17 mouse cellular contexts compared by ENCODE assay signal in the genomic region with DNA sequence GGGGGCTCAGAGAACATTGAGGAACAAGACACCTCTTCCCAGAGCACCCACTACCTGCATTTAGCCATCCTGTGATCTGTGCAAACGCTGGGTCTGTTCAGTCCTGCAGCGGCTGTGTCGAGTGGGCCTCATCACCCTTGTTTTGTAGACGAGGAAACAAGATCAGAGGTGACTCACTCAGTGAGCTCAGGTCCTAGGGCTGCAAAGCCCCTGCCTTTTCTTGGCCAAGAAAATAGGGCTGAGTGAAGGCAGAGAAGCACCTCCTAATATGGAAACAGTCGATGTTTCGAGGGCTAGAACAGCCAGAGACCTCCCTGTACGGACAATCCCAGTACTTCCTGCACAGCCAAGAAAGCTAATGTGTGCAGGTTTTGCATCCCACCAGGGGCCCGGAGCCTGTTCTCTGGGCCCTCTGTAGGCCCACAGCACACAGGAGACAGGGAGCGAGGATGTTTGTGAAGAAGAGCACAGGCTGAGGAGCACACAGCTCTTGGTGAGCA. TPM values are rescaled to one million over a fixed set of nuclear protein-coding genes. Genes with fewer than 3 reads are reported as not detected.
DNase-seq lines count a peak whose midpoint lies in the region; ATAC-seq lines count a peak whose summit lies in the region.
"Had no signal": no experiment of that assay in that cellular context is flagged by ENCODE, and none has a peak within 500 bp of the region (broad histone marks: within the 10 kb centered on the region; RNA-seq: fewer than 3 reads in every experiment).

No protein-coding gene starts in this region.

- peaks cover 39% of the 10 kb centered on the region for H3K4me1 ChIP-seq in heart, embryonic 12.5 days (replicated peaks)
- H3K4me1 ChIP-seq in liver, embryonic 13.5 days (replicated peaks): peaks cover 43% of the 10 kb centered on the region
- peaks cover 49% of the 10 kb centered on the region for H3K4me1 ChIP-seq in liver, embryonic 12.5 days
- peaks cover 25% of the 10 kb centered on the region for H3K4me1 ChIP-seq in intestine, embryonic 14.5 days (replicated peaks; ENCODE audit: control insufficient read depth, insufficient read depth, low read length)
- peaks cover 12% of the 10 kb centered on the region; the same call in 1 of the 2 replicates for H3K4me1 ChIP-seq in stomach, embryonic 16.5 days (ENCODE audit: control insufficient read depth, insufficient read depth, low read length)
- H3K4me1 ChIP-seq: forebrain, embryonic 15.5 days had no signal

- peaks cover 10% of the 10 kb centered on the region; the same call in 1 of the 2 replicates for H3K27me3 ChIP-seq in heart, embryonic 12.5 days (replicated peaks)
- peaks cover 16% of the 10 kb centered on the region for H3K27me3 ChIP-seq in liver, embryonic 13.5 days
- peaks cover 25% of the 10 kb centered on the region for H3K27me3 ChIP-seq in liver, embryonic 12.5 days (replicated peaks)
- H3K27me3 ChIP-seq in intestine, embryonic 14.5 days (replicated peaks; ENCODE audit: control insufficient read depth, insufficient read depth, low read length): no peaks in the 10 kb centered on the region
- H3K27me3 ChIP-seq in stomach, embryonic 16.5 days (ENCODE audit: control insufficient read depth, insufficient read depth, low read length): no peaks in the 10 kb centered on the region
- H3K27me3 ChIP-seq: forebrain, embryonic 15.5 days had no signal

- 0 out of 2 replicates have a peak overlapping the region, but pooled peaks have one; percentile 3 for H3K9ac ChIP-seq in heart, embryonic 12.5 days
- H3K9ac ChIP-seq in liver, embryonic 13.5 days: no peak overlapping the region
- no peak overlapping the region for H3K9ac ChIP-seq in liver, embryonic 12.5 days
- peak overlapping the region; percentile 40 for H3K9ac ChIP-seq in intestine, embryonic 14.5 days (ENCODE audit: low read length)
- peak overlapping the region; percentile 51 for H3K9ac ChIP-seq in stomach, embryonic 16.5 days (ENCODE audit: low read length)
- H3K9ac ChIP-seq: forebrain, embryonic 15.5 days; hindbrain, embryonic 14.5 days; lung, embryonic 14.5 days had no signal

- H3K9me3 ChIP-seq in heart, embryonic 12.5 days (replicated peaks): no peaks in the 10 kb centered on the region
- no peaks in the 10 kb centered on the region for H3K9me3 ChIP-seq in liver, embryonic 13.5 days (replicated peaks)
- H3K9me3 ChIP-seq in liver, embryonic 12.5 days (replicated peaks): no peaks in the 10 kb centered on the region
- H3K9me3 ChIP-seq in intestine, embryonic 14.5 days (ENCODE audit: control insufficient read depth, low read length): no peaks in the 10 kb centered on the region
- H3K9me3 ChIP-seq in stomach, embryonic 16.5 days (replicated peaks; ENCODE audit: control insufficient read depth, low read length): no peaks in the 10 kb centered on the region
- H3K9me3 ChIP-seq: forebrain, embryonic 15.5 days had no signal

- no peak overlapping the region for H3K4me2 ChIP-seq in heart, embryonic 12.5 days
- H3K4me2 ChIP-seq in liver, embryonic 13.5 days: no peak overlapping the region
- no peak overlapping the region for H3K4me2 ChIP-seq in liver, embryonic 12.5 days
- H3K4me2 ChIP-seq in intestine, embryonic 14.5 days (ENCODE audit: low read length): peak overlapping the region; percentile 23; the same call in 1 of the 2 replicates
- peak overlapping the region; percentile 27; the same call in 1 of the 2 replicates for H3K4me2 ChIP-seq in stomach, embryonic 16.5 days (ENCODE audit: low read depth, low read length)
- H3K4me2 ChIP-seq: forebrain, embryonic 15.5 days; hindbrain, embryonic 14.5 days; lung, embryonic 14.5 days had no signal

- H3K4me3 ChIP-seq in heart, embryonic 12.5 days: no peak overlapping the region
- no peak overlapping the region for H3K4me3 ChIP-seq in liver, embryonic 13.5 days (replicated peaks)
- H3K4me3 ChIP-seq in liver, embryonic 12.5 days: no peak overlapping the region
- H3K4me3 ChIP-seq in intestine, embryonic 14.5 days (ENCODE audit: low read depth, low read length): no peak overlapping the region
- peak overlapping the region; percentile 8; the same call in 1 of the 2 replicates for H3K4me3 ChIP-seq in stomach, embryonic 16.5 days (replicated peaks; ENCODE audit: low read length)
- H3K4me3 ChIP-seq: forebrain, embryonic 15.5 days had no signal

- no peak for ATAC-seq in heart, embryonic 12.5 days (ENCODE audit: insufficient number of reproducible peaks, low FRiP score)
- no peak for ATAC-seq in liver, embryonic 13.5 days (ENCODE audit: low read depth)
- no peak for ATAC-seq in liver, embryonic 12.5 days
- 0 out of 2 replicates have a peak, but pooled peaks have one; percentile 33 for ATAC-seq in intestine, embryonic 14.5 days (replicated peaks; ENCODE audit: low FRiP score, low TSS enrichment, low read depth)
- ATAC-seq in stomach, embryonic 16.5 days (ENCODE audit: insufficient read depth, low FRiP score): peak; percentile 61
- ATAC-seq: forebrain, embryonic 15.5 days had no signal

- 45% methylated on average over 9 of the region's 9 CpGs for WGBS in heart, embryonic 12.5 days
- WGBS in liver, embryonic 13.5 days (ENCODE audit: insufficient replicate concordance): 70% methylated on average over 9 of the region's 9 CpGs
- WGBS in liver, embryonic 12.5 days (ENCODE audit: insufficient replicate concordance): 74% methylated on average over 9 of the region's 9 CpGs
- 48% methylated on average over 9 of the region's 9 CpGs for WGBS in intestine, embryonic 14.5 days
- WGBS in stomach, embryonic 16.5 days: 42% methylated on average over 9 of the region's 9 CpGs

- H3K36me3 ChIP-seq in heart, embryonic 12.5 days: no peaks in the 10 kb centered on the region
- H3K36me3 ChIP-seq in liver, embryonic 13.5 days: no peaks in the 10 kb centered on the region
- no peaks in the 10 kb centered on the region for H3K36me3 ChIP-seq in liver, embryonic 12.5 days
- no peaks in the 10 kb centered on the region for H3K36me3 ChIP-seq in intestine, embryonic 14.5 days (ENCODE audit: control insufficient read depth, insufficient read depth, low read length)
- no peaks in the 10 kb centered on the region for H3K36me3 ChIP-seq in stomach, embryonic 16.5 days (ENCODE audit: control insufficient read depth, insufficient read depth, low read length)
- H3K36me3 ChIP-seq: forebrain, embryonic 15.5 days had no signal

- no peak overlapping the region for H3K27ac ChIP-seq in heart, embryonic 12.5 days (ENCODE audit: poor library complexity, severe bottlenecking)
- H3K27ac ChIP-seq in liver, embryonic 13.5 days: 0 out of 2 replicates have a peak overlapping the region, but pooled peaks have one; percentile 9
- no peak overlapping the region for H3K27ac ChIP-seq in liver, embryonic 12.5 days
- peak overlapping the region; percentile 86 for H3K27ac ChIP-seq in intestine, embryonic 14.5 days (ENCODE audit: low read depth)
- H3K27ac ChIP-seq in stomach, embryonic 16.5 days (ENCODE audit: low read length): peak overlapping the region; percentile 86
- H3K27ac ChIP-seq: forebrain, embryonic 15.5 days; hindbrain, embryonic 14.5 days had no signal

- DNase-seq in heart, adult 18-20 months: no peak
- no peak for DNase-seq in liver, embryonic 13.5 days
- no peak for DNase-seq in intestine, embryonic 14.5 days (ENCODE audit: low spot score)
- no peak for DNase-seq in kidney, postnatal 14 days
- DNase-seq: adrenal gland, postnatal 10 days; cerebellum, adult 11-12 months; kidney, adult 9 months; lung, embryonic 14.5 days; midbrain, embryonic 14.5 days; spleen, adult 18-20 months; thymus, postnatal 36 days had no signal

RNA-seq across cellular contexts. Expression of a gene that starts 8.7 kb away (rescaled TPM):
- polyA plus RNA-seq in heart, embryonic 12.5 days (2016; fragmentation: Nextera tagmentation; extraction: Ambion mirVana): 0.22 and 0.66 TPM in 2 replicates
- total RNA-seq in heart, adult 18-20 months (2021): under 1 TPM; 0.23 to 0.37 TPM
- polyA plus RNA-seq in liver, embryonic 13.5 days (2015; fragmentation: Nextera tagmentation; extraction: Ambion mirVana): 0.07 and 0.22 TPM in 2 replicates
- polyA plus RNA-seq in liver, embryonic 12.5 days (2016; fragmentation: Nextera tagmentation; extraction: Ambion mirVana): 0.10 and 0.11 TPM in 2 replicates
- polyA plus RNA-seq in intestine, embryonic 14.5 days (2014; fragmentation: Nextera tagmentation; extraction: Ambion mirVana): 1.8 and 2.0 TPM in 2 replicates
- 1.9 and 2.7 TPM in 2 replicates for polyA plus RNA-seq in stomach, embryonic 16.5 days (2015; fragmentation: Nextera tagmentation; extraction: Ambion mirVana)
- total RNA-seq: liver, adult 2 months had no signal
- polyA plus RNA-seq: liver, adult 2 months had no signal

RNA-seq across cellular contexts. Expression of a gene that starts 22.1 kb away (rescaled TPM):
- polyA plus RNA-seq in heart, embryonic 12.5 days (2016; fragmentation: Nextera tagmentation; extraction: Ambion mirVana): 2.5 and 2.7 TPM in 2 replicates
- 10 to 100 TPM; 23.4 to 28.7 TPM for total RNA-seq in heart, adult 18-20 months (2021)
- 1.7 and 2.6 TPM in 2 replicates for polyA plus RNA-seq in liver, embryonic 13.5 days (2015; fragmentation: Nextera tagmentation; extraction: Ambion mirVana)
- polyA plus RNA-seq in liver, embryonic 12.5 days (2016; fragmentation: Nextera tagmentation; extraction: Ambion mirVana): 0.69 and 0.81 TPM in 2 replicates
- polyA plus RNA-seq in intestine, embryonic 14.5 days (2014; fragmentation: Nextera tagmentation; extraction: Ambion mirVana): 1.4 and 1.9 TPM in 2 replicates
- 3.5 and 4.5 TPM in 2 replicates for polyA plus RNA-seq in stomach, embryonic 16.5 days (2015; fragmentation: Nextera tagmentation; extraction: Ambion mirVana)

Comparison
In these comparisons a context has a peak if more than half of its experiments do, and no peak if none do; other contexts are left out.
1. H3K27ac ChIP-seq: peak in liver, embryonic 13.5 days (single experiment), intestine, embryonic 14.5 days (single experiment) and stomach, embryonic 16.5 days (single experiment); none in heart, embryonic 12.5 days (single experiment) and liver, embryonic 12.5 days (single experiment).
2. ATAC-seq: peak in intestine, embryonic 14.5 days (single experiment) and stomach, embryonic 16.5 days (single experiment); none in heart, embryonic 12.5 days (single experiment), liver, embryonic 13.5 days (single experiment) and liver, embryonic 12.5 days (single experiment).
3. H3K4me2 ChIP-seq: peak in intestine, embryonic 14.5 days (single experiment) and stomach, embryonic 16.5 days (single experiment); none in heart, embryonic 12.5 days (single experiment), liver, embryonic 13.5 days (single experiment) and liver, embryonic 12.5 days (single experiment).
4. H3K9ac ChIP-seq: peak in heart, embryonic 12.5 days (single experiment), intestine, embryonic 14.5 days (single experiment) and stomach, embryonic 16.5 days (single experiment); none in liver, embryonic 13.5 days (single experiment) and liver, embryonic 12.5 days (single experiment).